Mouse (Mus musculus): ENCODE data around the gene Gm4881. TPM values are rescaled to one million over a fixed set of nuclear protein-coding genes. Genes with fewer than 3 reads are reported as not detected.

Gm4881 gene
- total and polyA plus RNA-seq, 3 experiments, result 0.13 TPM; not detected in 2

- no peak for TF ChIP-seq RCOR1 (IDR thresholded peaks at IDR 0.05; ENCODE audit: low read depth, low read length)
Observed at GRCm38 (mm10) chr7:24904936-24905335, 39.4 kb downstream of the Gm4881 start (continued).

GRCm38 (mm10) chr7:24904070-24904483, 40.2 kb downstream of the Gm4881 start:
- Histone ChIP-seq H3K79me2 (ENCODE audit: control insufficient read depth, insufficient read depth, low read length, poor library complexity) (peaks cover 28% of the 10 kb centered on the region), H3K9me3 (replicated peaks; ENCODE audit: insufficient read depth, low read length) (no peaks in the 10 kb centered on the region), H3K4me3 (ENCODE audit: control insufficient read depth in 1 of 2, insufficient read depth in 1 of 2, low read depth in 2 of 2, low read length in 2 of 2) (peak overlapping the region; percentile 79 to 92), H3K9ac (ENCODE audit: control insufficient read depth, low read depth, low read length, poor library complexity, severe bottlenecking) (peak overlapping the region; percentile 97), H3K27ac (ENCODE audit: control insufficient read depth, low read depth, low read length) (peak overlapping the region; percentile 99), H3K27me3 (ENCODE audit: control insufficient read depth in 1 of 2, insufficient read depth in 2 of 2, low read length in 2 of 2) (no peaks in the 10 kb centered on the region), H3K4me1 (ENCODE audit: control insufficient read depth in 1 of 2, insufficient read depth in 2 of 2, low read length in 2 of 2) (peaks cover 0 to 37% of the 10 kb centered on the region in 2 experiments; a peak in 2 of 4 replicates), H3K36me3 (ENCODE audit: control insufficient read depth in 1 of 2, insufficient read depth in 2 of 2, low read length in 2 of 2) (peaks cover 0 to 23% of the 10 kb centered on the region in 2 experiments)
- peak; percentile 99 for DNase-seq (ENCODE audit: low read depth, low spot score)
- no peak; the same call in 1 of the 2 replicates for TF ChIP-seq MYB (IDR thresholded peaks at IDR 0.05; ENCODE audit: low read depth, low read length)
- TF ChIP-seq KAT2A (conservative IDR thresholded peaks at IDR 0.05; ENCODE audit: low read depth, low read length), result peak; percentile 65; the same call in 1 of the 2 replicates
- TF ChIP-seq RCOR1 (IDR thresholded peaks at IDR 0.05; ENCODE audit: low read depth, low read length), result no peak
- no peak for TF ChIP-seq UBTF (IDR thresholded peaks at IDR 0.05; ENCODE audit: borderline replicate concordance, insufficient read depth, low read depth, low read length)
- no peak for TF ChIP-seq MAFK (IDR thresholded peaks at IDR 0.05; ENCODE audit: borderline replicate concordance, low read depth, low read length)
- peak; percentile 62 for TF ChIP-seq ETS1 (IDR thresholded peaks at IDR 0.05; ENCODE audit: low read depth, low read length)
- no peak for TF ChIP-seq ZC3H11A (IDR thresholded peaks at IDR 0.05; ENCODE audit: low read depth, low read length)
- no peak for TF ChIP-seq RAD21 (IDR thresholded peaks at IDR 0.05; ENCODE audit: low read depth, low read length)
- no peak; the same call in 1 of the 2 replicates for TF ChIP-seq SMC3 (IDR thresholded peaks at IDR 0.05; ENCODE audit: low read depth, low read length)
- no peak for TF ChIP-seq TAL1 (IDR thresholded peaks at IDR 0.05; ENCODE audit: low read length)
- peak; percentile 38; the same call in 1 of the 2 replicates for TF ChIP-seq E2F4 (IDR thresholded peaks at IDR 0.05; ENCODE audit: borderline replicate concordance, low read depth, low read length)
- no peak; the same call in 1 of the 2 replicates for TF ChIP-seq ZMIZ1 (IDR thresholded peaks at IDR 0.05; ENCODE audit: low read depth, low read length)
- TF ChIP-seq MEF2A (IDR thresholded peaks at IDR 0.05; ENCODE audit: extremely low read depth, insufficient replicate concordance, low read depth, low read length, poor library complexity, severe bottlenecking), result no peak
- TF ChIP-seq GATA1 (IDR thresholded peaks at IDR 0.05; ENCODE audit: low read depth, low read length), result peak; percentile 19; the same call in 1 of the 2 replicates
- TF ChIP-seq NELFE (IDR thresholded peaks at IDR 0.05; ENCODE audit: low read depth, low read length), result peak; percentile 59
- peak; percentile 11 to 77; a peak in 2 of 4 replicates for TF ChIP-seq POLR2A (IDR thresholded peaks at IDR 0.05; ENCODE audit: control insufficient read depth in 1 of 2, insufficient read depth in 1 of 2, low read depth in 1 of 2, low read length in 2 of 2, poor library complexity in 1 of 2)
- no peak; the same call in 1 of the 2 replicates for TF ChIP-seq USF1 (IDR thresholded peaks at IDR 0.05; ENCODE audit: low read depth, low read length)
- TF ChIP-seq EP300 (IDR thresholded peaks at IDR 0.05; ENCODE audit: low read depth in 1 of 2, low read length in 2 of 2), result peak in 1 of 2 experiments; percentile 38; a peak in 2 of 4 replicates
- 0 out of 2 replicates have a peak, but pooled peaks have one; percentile 22 for TF ChIP-seq POLR2AphosphoS2 (IDR thresholded peaks at IDR 0.05; ENCODE audit: low read length)
- TF ChIP-seq MYC (IDR thresholded peaks at IDR 0.05; ENCODE audit: low read depth, low read length), result peak; percentile 92
- no peak for TF ChIP-seq CHD1 (IDR thresholded peaks at IDR 0.05; ENCODE audit: low read depth, low read length)
- TF ChIP-seq MAX (IDR thresholded peaks at IDR 0.05; ENCODE audit: low read length), result peak; percentile 90
- TF ChIP-seq USF2 (IDR thresholded peaks at IDR 0.05; ENCODE audit: borderline replicate concordance in 1 of 2, insufficient read depth in 1 of 2, low read depth in 1 of 2, low read length in 2 of 2), result no peak
- TF ChIP-seq CHD2 (IDR thresholded peaks at IDR 0.05; ENCODE audit: low read length), result no peak
- TF ChIP-seq ZKSCAN1 (IDR thresholded peaks at IDR 0.05; ENCODE audit: low read depth, low read length), result no peak
- TF ChIP-seq BHLHE40 (IDR thresholded peaks at IDR 0.05; ENCODE audit: borderline replicate concordance, low read depth, low read length), result no peak
- TF ChIP-seq SIN3A (IDR thresholded peaks at IDR 0.05; ENCODE audit: low read length), result peak; percentile 98
- TF ChIP-seq POLR2AphosphoS5 (IDR thresholded peaks at IDR 0.05; ENCODE audit: borderline replicate concordance, low read depth, low read length), result no peak
- TF ChIP-seq CTCF (IDR thresholded peaks at IDR 0.05 in 2 of 3, conservative IDR thresholded peaks at IDR 0.05 in 1 of 3; ENCODE audit: control insufficient read depth in 1 of 3, insufficient read depth in 1 of 3, low read depth in 2 of 3, low read length in 3 of 3, poor library complexity in 1 of 3, severe bottlenecking in 1 of 3), result no peak
- TF ChIP-seq ZNF384 (IDR thresholded peaks at IDR 0.05; ENCODE audit: low read depth, low read length), result no peak
- no peak; the same call in 1 of the 2 replicates for TF ChIP-seq NRF1 (IDR thresholded peaks at IDR 0.05; ENCODE audit: insufficient read depth, low read depth, low read length, poor library complexity, severe bottlenecking)
- peak; percentile 98 for TF ChIP-seq MXI1 (IDR thresholded peaks at IDR 0.05; ENCODE audit: low read depth, low read length)
- peak; percentile 98 for TF ChIP-seq MAZ (IDR thresholded peaks at IDR 0.05; ENCODE audit: low read depth, low read length)
- TF ChIP-seq TCF12 (IDR thresholded peaks at IDR 0.05; ENCODE audit: low read depth, low read length), result no peak; the same call in none of the 2 replicates
